Mouse (Mus musculus) embryonic facial prominence, embryonic 13.5 days (tissue): ENCODE results near the gene Rgs10. TPM values are rescaled to one million over a fixed set of nuclear protein-coding genes. Genes with fewer than 3 reads are reported as not detected.

Experiments used
- ATAC-seq: fragments of 200-750 bp; cut with Nextera tagmentation; 2 replicates; pipeline ENCODE4 v1.8.0; 2017; ENCODE audit warnings: low read depth; ENCODE audit not compliant: insufficient number of reproducible peaks, insufficient read depth, low FRiP score, low TSS enrichment
- H3K27ac ChIP-seq: fragments of 300-500 bp; sonication (generic); 2 replicates; pipeline ENCODE4 v1.5.1; 2015; ENCODE audit warnings: moderate library complexity, mild to moderate bottlenecking, inconsistent platforms
- H3K27me3 ChIP-seq: fragments of 300-500 bp; sonication (generic); 2 replicates; pipeline ENCODE4 v1.6.1; 2015; ENCODE audit warnings: mild to moderate bottlenecking, inconsistent platforms
- H3K36me3 ChIP-seq: fragments of 300-500 bp; sonication (generic); 2 replicates; pipeline ENCODE4 v1.6.1; 2015; ENCODE audit warnings: mild to moderate bottlenecking, inconsistent platforms
- H3K4me1 ChIP-seq: fragments of 300-500 bp; sonication (generic); 2 replicates; pipeline ENCODE4 v1.6.1; 2015; ENCODE audit warnings: inconsistent platforms
- H3K4me2 ChIP-seq: fragments of 300-500 bp; sonication (generic); 2 replicates; pipeline ENCODE4 v1.6.1; 2015; ENCODE audit warnings: moderate library complexity, mild to moderate bottlenecking, inconsistent platforms
- H3K4me3 ChIP-seq: fragments of 300-500 bp; sonication (generic); 2 replicates; pipeline ENCODE4 v1.5.1; 2015; ENCODE audit warnings: mild to moderate bottlenecking, inconsistent platforms
- H3K9ac ChIP-seq: fragments of 300-500 bp; sonication (generic); 2 replicates; pipeline ENCODE4 v1.6.1; 2015; ENCODE audit warnings: mild to moderate bottlenecking, inconsistent platforms
- H3K9me3 ChIP-seq: fragments of 300-500 bp; sonication (generic); 2 replicates; pipeline ENCODE4 v1.6.1; 2016; ENCODE audit warnings: inconsistent platforms
- WGBS: fragments of 180-500 bp; shearing (Covaris S2); methylation state at CpG from one replicate; pipeline ENCODE4 v1.1.7; 2015; ENCODE audit warnings: mixed read lengths; 5-methylcytosine and 5-hydroxymethylcytosine counted together
- polyA plus RNA-seq: library from polyadenylated mRNA; unstranded; fragments of >200 nt; fragmentation: Nextera tagmentation; extraction: Ambion mirVana; gene quantifications from 2 replicates; pipeline ENCODE4 v1.2.1, GENCODE M21; 2015

The Rgs10 gene
- polyA plus RNA-seq, 1 experiment from 2014 or later = 12.3 TPM

DNA sequence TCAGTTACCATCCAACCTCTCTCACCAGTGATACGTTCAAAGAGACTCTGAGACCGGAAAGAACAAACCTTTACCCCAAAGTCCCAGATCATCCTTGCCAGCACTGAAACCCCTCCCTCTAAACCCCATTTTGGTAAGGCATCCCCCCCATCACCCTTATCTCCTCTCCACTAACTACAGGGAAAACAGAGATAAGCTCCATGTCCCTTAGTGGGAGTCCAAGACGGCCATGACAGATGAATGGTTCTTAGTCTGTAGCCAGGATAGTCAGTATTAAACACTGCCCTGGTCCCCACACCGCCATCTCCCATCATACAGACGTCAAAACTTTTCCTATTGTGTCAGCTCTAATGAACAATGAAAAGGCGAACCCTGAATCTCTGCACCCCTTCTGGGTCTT lies 14.6 kb downstream of the Rgs10 start:
- Histone ChIP-seq H3K27ac (no peak overlapping the region), H3K27me3 (no peaks in the 10 kb centered on the region), H3K9ac (no peak overlapping the region), H3K9me3 (no peaks in the 10 kb centered on the region), H3K4me1 (no peaks in the 10 kb centered on the region), H3K4me2 (no peak overlapping the region), H3K4me3 (no peak overlapping the region), H3K36me3 (no peaks in the 10 kb centered on the region)
- ATAC-seq = no peak
- 85% methylated on average over 6 of the region's 6 CpGs for WGBS

DNA sequence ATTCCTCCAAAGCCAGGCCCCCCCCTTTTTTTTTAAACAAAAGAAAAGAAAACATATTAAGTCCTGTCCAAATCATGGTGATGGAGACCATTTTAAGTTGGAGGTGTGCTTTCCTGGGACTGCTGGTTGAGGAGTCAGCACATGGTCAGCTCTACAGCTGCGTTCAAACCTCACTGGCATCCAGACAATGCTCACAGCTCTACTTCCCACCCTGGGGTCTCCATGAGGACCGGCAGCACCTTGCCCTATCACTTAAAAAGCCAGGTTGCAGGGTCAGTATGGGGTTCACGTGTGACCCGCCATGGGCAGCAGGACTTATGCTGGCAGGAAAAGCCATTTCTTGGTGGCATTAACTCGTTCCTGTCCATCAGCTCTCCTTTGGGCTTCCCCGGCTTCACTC lies 15.0 kb downstream of the Rgs10 start:
- H3K9ac ChIP-seq = no peak overlapping the region
- H3K27me3 ChIP-seq = no peaks in the 10 kb centered on the region
- H3K9me3 ChIP-seq = no peaks in the 10 kb centered on the region
- no peak overlapping the region for H3K4me2 ChIP-seq
- no peak for ATAC-seq
- no peak overlapping the region for H3K4me3 ChIP-seq
- no peak overlapping the region for H3K27ac ChIP-seq
- 0 out of 2 replicates have a peak, but pooled peaks cover 2% of the 10 kb centered on the region for H3K4me1 ChIP-seq
- WGBS = 80% methylated on average over 6 of the region's 6 CpGs
- no peaks in the 10 kb centered on the region for H3K36me3 ChIP-seq

DNA sequence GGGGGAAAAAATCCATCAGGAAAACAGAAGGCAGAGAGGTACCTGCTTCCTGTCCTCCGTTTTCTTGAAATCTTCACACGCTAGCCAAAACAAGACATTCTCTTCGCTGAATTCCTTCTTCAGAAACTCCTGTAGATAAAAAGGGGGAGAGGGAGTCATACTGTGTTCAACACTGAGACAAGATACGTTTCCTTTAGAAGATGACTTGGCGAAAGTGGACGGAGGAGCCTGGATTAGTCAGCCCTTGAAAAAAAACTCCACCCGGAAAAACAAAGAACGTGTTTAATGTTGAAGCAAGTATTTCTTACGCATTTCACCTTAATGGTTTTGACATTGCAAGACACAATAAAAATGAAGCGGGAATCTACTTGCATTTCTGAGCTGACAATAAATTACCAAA lies 15.4 kb downstream of the Rgs10 start:
- no peak for ATAC-seq

DNA sequence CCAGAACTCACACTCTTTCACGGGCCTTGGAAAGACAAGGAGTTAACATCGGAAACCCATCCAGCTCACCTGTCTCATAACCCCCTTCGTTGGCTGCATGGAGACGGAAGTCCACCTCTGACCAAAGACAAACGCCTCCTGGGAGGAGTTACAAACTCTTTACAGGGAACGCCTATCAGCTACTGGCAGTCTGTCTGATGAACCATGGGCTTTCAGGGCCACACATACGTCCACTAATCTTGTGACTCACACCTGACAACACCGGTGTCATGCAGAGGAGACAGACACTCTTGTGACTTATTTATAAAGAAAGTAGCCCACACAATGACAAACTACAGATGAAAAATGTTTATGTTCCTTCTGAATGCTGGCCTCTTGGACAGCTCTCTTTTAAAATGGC lies 16.0 kb downstream of the Rgs10 start:
- Histone ChIP-seq H3K4me1 (0 out of 2 replicates have a peak, but pooled peaks cover 3% of the 10 kb centered on the region), H3K27me3 (no peaks in the 10 kb centered on the region), H3K27ac (no peak overlapping the region), H3K4me2 (no peak overlapping the region), H3K9ac (no peak overlapping the region), H3K36me3 (no peaks in the 10 kb centered on the region), H3K4me3 (no peak overlapping the region), H3K9me3 (no peaks in the 10 kb centered on the region)
- no peak for ATAC-seq
- 87% methylated on average over 8 of the region's 8 CpGs for WGBS

More for the DNA sequence above, 15.4 kb downstream of the Rgs10 start:
- Histone ChIP-seq H3K4me1 (0 out of 2 replicates have a peak, but pooled peaks cover 3% of the 10 kb centered on the region), H3K9me3 (no peaks in the 10 kb centered on the region), H3K36me3 (no peaks in the 10 kb centered on the region), H3K4me2 (no peak overlapping the region), H3K4me3 (no peak overlapping the region), H3K27ac (no peak overlapping the region), H3K9ac (no peak overlapping the region), H3K27me3 (no peaks in the 10 kb centered on the region)
- WGBS = 80% methylated on average over 10 of the region's 10 CpGs

DNA sequence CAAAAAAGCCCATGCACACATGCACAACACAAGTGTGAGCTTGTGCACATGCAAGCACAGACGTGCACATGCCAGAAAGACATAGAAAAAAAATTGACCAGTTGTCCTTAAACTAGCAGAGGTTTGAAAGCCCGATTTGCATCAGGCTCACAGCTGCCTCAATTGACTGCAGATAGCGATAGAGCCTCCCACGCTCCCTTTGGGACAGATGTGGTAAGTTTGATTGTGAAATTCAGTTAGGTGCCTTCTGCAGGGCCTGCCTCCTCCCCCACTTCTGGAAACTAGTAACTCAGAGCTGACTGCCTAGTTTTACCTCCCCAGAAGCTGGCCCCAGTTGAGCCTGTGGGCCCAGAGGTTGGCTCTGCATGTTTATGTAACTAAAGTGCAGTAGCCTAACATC lies 19.9 kb downstream of the Rgs10 start:
- Histone ChIP-seq H3K27ac (no peak overlapping the region), H3K4me1 (0 out of 2 replicates have a peak, but pooled peaks cover 3% of the 10 kb centered on the region), H3K36me3 (no peaks in the 10 kb centered on the region), H3K27me3 (no peaks in the 10 kb centered on the region), H3K9ac (no peak overlapping the region), H3K4me2 (no peak overlapping the region), H3K9me3 (no peaks in the 10 kb centered on the region), H3K4me3 (no peak overlapping the region)
- ATAC-seq = no peak
- 71% methylated on average over 4 of the region's 4 CpGs for WGBS

DNA sequence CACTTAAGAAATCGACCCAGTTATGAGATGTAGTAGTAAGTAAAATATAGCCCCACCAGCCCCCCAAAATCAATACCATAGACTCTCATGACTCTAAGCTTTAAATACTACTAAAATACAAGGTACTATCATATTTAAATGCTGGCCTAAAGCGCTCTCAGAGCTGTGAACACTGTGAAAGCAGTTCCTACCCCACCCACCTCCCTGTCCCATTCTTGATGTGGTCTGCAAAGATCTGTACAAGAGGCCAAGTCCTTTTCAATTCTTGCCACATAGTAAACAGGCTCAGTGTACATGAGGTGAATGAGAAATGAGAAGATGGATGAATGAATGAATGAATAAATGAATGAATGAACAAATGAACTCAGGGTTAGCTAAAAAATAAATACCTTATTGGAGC lies 21.5 kb downstream of the Rgs10 start:
- Histone ChIP-seq H3K4me3 (no peak overlapping the region), H3K9me3 (no peaks in the 10 kb centered on the region), H3K9ac (no peak overlapping the region), H3K27me3 (no peaks in the 10 kb centered on the region), H3K36me3 (no peaks in the 10 kb centered on the region), H3K4me1 (peaks cover 16% of the 10 kb centered on the region), H3K27ac (no peak overlapping the region), H3K4me2 (no peak overlapping the region)
- no peak for ATAC-seq
- WGBS = 59% methylated on average over 2 of the region's 2 CpGs

DNA sequence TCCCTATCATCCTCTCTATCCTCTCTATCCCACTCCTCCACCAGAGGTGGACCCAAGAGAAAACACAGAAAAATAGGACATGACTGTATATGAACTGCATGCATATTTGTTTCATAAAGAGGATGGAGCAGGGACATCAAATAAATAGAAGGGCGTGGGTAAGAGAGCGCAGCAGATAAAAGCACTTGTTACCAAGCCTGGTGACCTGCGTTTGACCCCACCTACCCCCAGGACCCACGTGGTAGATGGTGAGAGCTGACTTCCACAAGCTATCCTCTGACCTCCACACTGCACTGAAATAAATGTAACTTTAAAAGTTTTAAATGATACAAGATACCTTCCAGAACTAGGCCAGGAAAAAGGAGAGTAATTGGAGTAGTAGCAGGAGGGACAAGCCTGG lies 24.8 kb downstream of the Rgs10 start:
- Histone ChIP-seq H3K4me1 (peaks cover 37% of the 10 kb centered on the region), H3K27ac (no peak overlapping the region), H3K4me3 (no peak overlapping the region), H3K9me3 (no peaks in the 10 kb centered on the region), H3K36me3 (no peaks in the 10 kb centered on the region), H3K4me2 (no peak overlapping the region), H3K27me3 (no peaks in the 10 kb centered on the region), H3K9ac (no peak overlapping the region)
- 56% methylated on average over 4 of the region's 4 CpGs for WGBS
- ATAC-seq = no peak

DNA sequence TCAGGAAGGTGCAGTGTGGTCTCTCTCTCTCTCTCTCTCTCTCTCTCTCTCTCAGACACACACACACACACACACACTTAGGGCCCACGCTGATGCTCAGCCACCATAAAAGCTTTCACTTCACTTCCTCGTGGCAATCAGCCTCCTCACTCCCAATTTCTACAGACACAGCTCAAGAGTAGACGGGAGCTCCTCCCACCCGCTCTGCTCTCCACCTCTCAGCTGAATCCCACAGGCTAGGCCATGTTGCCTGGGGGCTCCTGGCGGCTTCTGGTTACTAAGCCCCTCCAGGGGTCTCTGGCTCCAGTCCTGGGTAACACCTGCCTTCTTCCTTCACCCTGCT lies 25.6 kb downstream of the Rgs10 start:
- no peak overlapping the region for H3K4me2 ChIP-seq
- H3K9me3 ChIP-seq = no peaks in the 10 kb centered on the region
- no peak for ATAC-seq
- no peak overlapping the region for H3K27ac ChIP-seq
- no peak overlapping the region for H3K4me3 ChIP-seq
- H3K9ac ChIP-seq = no peak overlapping the region
- H3K36me3 ChIP-seq = no peaks in the 10 kb centered on the region
- H3K27me3 ChIP-seq = no peaks in the 10 kb centered on the region
- peaks cover 35% of the 10 kb centered on the region for H3K4me1 ChIP-seq
- 46% methylated on average over 5 of the region's 5 CpGs for WGBS

DNA sequence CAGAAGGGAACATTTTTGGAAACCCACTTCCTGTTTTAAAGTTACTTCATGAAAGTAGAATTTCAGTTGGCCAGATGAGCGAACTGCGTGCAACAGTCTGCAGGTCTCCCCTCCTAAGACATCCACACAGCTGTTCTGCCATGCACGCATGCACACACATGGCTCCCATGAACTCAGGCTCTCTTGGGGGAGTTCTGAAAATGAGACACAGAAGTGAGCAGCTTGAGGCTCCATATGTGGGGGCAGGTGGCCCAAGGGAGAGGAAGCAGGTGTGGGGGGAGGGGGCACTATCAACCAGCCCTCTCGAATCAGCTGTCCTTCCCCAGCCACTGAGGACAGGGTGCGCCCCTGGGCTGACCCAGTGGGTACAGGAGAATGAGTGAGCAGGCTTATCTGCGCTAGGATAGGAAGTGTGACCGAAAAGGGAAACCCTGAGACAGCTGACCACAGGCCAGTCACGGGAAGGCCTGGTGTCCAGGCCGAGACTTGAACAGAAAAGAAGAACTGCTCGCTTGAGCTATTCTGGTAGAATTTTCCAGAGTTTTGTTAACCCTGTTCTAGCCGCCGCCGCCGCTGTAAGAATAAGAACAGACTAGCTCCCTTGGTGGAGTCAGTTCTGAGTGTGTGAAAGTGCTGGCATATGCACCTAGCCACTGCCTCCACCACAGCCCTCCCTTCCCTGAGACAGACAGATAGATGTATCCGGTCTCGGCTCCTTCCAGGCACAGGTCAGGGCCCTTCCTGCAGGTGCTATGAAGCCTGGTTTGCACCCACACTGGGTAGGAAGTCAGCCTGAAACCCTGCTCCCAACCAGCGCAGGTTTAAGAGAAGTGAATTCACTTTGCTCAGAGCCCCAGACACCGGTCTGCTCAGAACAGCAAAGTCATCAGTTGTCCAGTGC lies 26.2 kb downstream of the Rgs10 start:
- no peaks in the 10 kb centered on the region for H3K36me3 ChIP-seq
- H3K4me3 ChIP-seq = no peak overlapping the region
- H3K27me3 ChIP-seq = no peaks in the 10 kb centered on the region
- H3K4me1 ChIP-seq = peaks cover 35% of the 10 kb centered on the region
- H3K4me2 ChIP-seq = no peak overlapping the region
- no peak overlapping the region for H3K9ac ChIP-seq
- no peaks in the 10 kb centered on the region for H3K9me3 ChIP-seq
- WGBS = 67% methylated on average over 18 of the region's 18 CpGs
- peak overlapping the region; percentile 22; the same call in 1 of the 2 replicates for H3K27ac ChIP-seq
- no peak for ATAC-seq

DNA sequence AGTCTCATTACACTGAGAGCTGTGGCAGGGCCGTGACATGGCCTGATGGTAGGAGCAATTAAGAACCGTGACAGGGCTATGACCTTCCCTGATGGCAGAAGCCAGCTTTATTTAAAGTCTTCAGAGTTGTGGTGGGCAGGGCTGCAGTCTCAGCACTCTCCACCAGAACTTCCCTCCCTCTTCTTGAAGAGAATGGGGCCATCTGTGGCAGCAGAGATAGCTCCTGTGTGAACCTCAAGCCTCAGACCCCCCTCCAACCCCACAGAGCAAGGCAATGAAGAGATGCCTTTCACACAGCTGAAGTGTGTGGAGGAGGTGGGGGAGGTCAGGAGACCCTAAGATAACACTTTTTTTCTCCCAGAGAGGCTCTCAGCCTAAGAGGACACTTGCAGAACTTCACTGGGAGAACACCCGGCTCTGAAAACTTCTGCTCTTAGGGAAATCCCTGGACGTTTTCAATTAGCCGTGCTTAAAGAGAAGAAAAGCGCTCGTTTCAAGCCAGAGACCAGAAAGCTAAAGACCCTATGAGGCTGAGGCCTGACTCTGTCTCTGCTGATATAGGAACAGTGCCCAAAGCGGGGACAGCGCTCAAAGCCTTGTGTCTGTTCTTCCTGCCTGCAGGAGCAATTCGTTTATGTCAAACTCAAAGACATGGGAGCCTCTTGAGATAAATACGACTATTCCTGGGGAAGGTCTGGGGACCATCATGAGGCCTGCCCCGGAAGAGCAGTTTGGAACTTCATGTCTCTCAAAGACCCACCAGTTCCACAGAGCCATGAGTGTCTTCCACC lies 27.1 kb downstream of the Rgs10 start:
- no peak for ATAC-seq
- H3K4me3 ChIP-seq = no peak overlapping the region
- H3K36me3 ChIP-seq = no peaks in the 10 kb centered on the region
- H3K9me3 ChIP-seq = no peaks in the 10 kb centered on the region
- WGBS = 40% methylated on average over 12 of the region's 12 CpGs
- no peak overlapping the region for H3K9ac ChIP-seq
- H3K4me2 ChIP-seq = no peak overlapping the region
- peaks cover 35% of the 10 kb centered on the region for H3K4me1 ChIP-seq
- H3K27me3 ChIP-seq = no peaks in the 10 kb centered on the region
- no peak overlapping the region for H3K27ac ChIP-seq

DNA sequence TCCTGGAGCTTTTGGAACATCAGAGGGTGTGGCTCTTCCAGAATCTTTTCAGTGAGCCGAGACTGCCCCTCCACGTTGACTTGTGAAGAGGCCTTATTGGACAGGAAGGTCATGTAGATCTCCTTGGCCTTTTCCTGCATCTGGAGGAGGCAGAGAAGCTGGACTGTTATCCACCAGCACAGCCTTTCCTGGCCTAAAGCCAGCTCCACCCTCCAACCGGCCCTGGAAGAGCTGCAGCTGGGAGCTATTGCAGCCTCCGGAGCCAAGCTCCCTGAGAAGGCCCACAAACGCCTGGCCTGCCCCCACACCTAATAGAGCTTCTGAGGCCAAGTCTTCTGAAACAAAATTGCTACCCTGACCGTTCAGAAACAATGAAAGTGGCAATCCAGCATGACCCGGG lies 29.6 kb downstream of the Rgs10 start:
- H3K9ac ChIP-seq = no peak overlapping the region
- H3K27ac ChIP-seq = no peak overlapping the region
- no peak overlapping the region for H3K4me3 ChIP-seq
- H3K27me3 ChIP-seq = no peaks in the 10 kb centered on the region
- peaks cover 35% of the 10 kb centered on the region for H3K4me1 ChIP-seq
- ATAC-seq = no peak
- H3K4me2 ChIP-seq = no peak overlapping the region
- no peaks in the 10 kb centered on the region for H3K36me3 ChIP-seq
- no peaks in the 10 kb centered on the region for H3K9me3 ChIP-seq
- 29% methylated on average over 7 of the region's 7 CpGs for WGBS
